Mouse (Mus musculus) left cerebral cortex, postnatal 10 days (tissue): Measurements from ENCODE around the gene Tmem43. TPM values are rescaled to one million over a fixed set of nuclear protein-coding genes. Genes with fewer than 3 reads are reported as not detected.
A peak's percentile ranks its signal among the peaks of the same experiment; 100 is the strongest.
"Not testable (repeated sequence)": the region's sequence is repeated elsewhere in the genome, so short reads cannot be mapped to it uniquely, and the experiment has no call there.

ENCODE experiments used
- DNase-seq, 2 experiments: peaks; one replicate each; pipeline ENCODE4 v3.0.0; 2021 to 2022; ENCODE audit warnings: low spot score in 2 of 2, mixed read lengths in 1 of 2; ENCODE audit errors: extremely low spot score in 1 of 2
- intact Hi-C: fragments of 180-260 bp; cut with DNase I; formaldehyde crosslinking; loops from one replicate; pipeline ENCODE4 v1.15.1; 2025
- total RNA-seq, 2 experiments: library from RNA; stranded (reverse); gene quantifications; 2 replicates each; pipeline ENCODE4 v1.2.3; 2021

Tmem43 gene
- 10 to 100 TPM; 26.5 to 30.9 TPM for total RNA-seq

DNA sequence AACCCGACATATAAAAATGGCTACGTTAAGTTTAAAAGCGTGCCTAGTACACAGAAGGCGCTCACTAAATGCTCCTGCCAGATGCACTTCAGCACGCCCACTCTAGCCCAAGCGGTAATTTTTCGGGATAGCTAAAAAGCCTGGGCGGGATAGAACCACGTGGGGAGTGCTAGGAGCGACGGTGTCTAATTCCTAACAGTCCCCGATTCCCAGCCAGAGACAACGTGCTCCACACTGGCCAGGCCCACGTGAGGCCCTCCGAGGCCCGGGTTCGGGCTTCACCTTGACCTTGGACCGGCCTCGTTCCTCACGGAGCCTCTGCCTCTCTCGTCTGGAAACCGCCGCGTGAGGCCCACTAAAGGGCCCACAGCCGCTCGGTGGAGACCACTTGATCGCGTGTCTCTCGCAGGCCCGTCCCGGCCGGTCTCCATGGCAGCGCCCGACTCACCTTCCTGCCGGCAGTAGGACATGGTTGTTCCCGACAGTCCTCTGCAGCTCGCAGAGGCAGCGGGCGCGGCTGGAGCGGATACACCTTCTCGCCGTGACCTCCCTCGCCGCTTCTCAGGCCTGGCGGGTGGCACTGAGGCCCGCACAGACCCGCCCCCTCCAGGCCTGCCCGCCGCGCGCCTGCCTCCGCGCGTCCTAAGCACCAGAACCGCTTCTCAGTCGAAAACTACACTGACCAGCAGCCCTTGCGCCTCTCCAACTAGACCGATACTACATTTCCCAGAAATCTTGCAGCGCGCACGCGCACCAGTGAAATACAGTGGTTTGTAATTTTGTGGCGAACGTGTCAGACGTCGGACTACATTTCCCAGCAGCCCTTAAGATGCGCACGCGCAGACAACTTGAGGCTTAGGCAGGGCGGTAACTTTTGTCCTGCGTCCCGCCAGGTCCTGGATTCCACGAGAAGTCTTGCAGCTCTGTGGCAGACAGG lies at the start of gene Tmem43, which contains the start of gene Chchd4:
TSS of gene Tmem43 (plus strand) at position 836 of the 937 bp plus-strand sequence.
TSS of gene Chchd4 (minus strand) at position 679 of the 937 bp plus-strand sequence.
- intact Hi-C loops: no loop called here
- DNase-seq: peak; percentile 98 to 99

DNA sequence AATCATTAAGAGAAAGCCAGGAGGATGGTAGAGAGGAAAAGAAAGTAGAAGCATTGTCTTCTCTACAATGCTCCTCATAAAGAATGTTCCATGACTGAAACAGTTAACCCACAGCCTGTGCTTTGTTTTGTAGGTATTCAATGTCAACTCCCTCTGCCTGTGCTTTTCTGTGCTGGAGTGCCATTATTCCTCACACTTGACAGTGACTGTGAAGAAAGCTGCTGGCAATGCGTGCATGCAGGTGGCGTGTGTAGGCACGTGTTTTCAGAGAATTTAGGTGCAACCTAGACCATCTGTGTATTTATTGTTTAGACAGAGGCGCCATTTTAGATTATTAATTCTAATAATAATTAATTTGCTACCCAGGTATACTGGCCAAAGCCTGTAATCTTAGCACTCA lies 49.4 kb upstream of the Tmem43 start:
- intact Hi-C loops: no loop called here
- no peak for DNase-seq

DNA sequence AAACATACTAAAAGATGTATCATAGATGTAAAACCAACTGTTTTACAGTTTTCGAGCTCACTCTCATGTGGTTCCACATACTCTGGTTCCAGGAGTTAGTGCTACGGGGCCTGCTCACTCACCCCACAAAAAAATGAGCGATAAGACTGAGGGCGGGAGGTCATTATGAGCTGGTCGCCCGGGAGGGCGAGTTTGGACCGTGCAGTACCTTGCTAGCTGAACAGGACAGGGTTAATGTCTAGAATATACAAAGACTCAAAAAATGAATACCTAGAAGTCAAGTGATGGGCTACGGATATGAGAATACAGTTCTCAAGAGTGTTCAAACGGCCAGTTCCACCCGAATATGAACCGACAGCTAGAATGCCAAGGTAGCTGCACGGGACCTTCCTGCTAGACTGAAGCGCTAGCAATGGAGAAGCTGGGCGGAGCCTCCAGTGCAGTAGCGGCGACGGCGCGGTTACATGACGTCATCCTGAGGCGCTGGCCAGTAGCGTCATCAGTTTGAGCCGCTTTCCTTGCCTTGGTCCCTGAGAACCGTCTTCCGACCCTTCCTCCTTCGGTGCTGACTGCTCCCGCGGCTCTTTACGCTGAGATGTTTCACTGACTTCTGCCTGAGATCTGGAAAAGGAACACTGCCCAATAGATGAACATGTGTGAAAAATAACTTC lies 32.9 kb upstream of the Tmem43 start:
- intact Hi-C loops: no loop called here
- DNase-seq: peak; percentile 97

DNA sequence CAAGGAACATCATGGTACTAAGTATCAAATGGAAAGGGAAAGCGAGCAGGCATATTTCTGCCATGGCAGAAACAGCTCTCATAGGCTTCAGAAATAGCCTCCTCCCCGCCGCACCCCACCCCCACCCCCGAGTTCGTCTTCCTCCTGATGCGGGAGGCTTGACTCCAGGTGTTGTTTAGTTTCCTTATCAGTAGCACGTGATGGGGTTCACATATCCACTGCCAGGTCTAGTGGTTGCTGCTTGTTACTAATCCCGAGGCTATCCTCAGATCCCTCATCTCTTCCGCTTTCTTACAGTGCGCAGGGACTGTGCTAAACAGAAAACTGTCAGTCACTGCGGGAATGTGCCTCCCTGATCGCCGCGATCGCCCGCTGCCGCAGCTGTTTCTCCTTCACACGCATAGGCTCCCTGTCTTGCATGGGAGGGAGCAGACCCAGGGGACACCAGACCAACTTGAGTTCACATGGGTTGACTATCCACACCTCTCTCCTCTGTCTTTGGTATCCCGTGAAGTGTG lies 32.3 kb upstream of the Tmem43 start:
- intact Hi-C loops: no loop called here

DNA sequence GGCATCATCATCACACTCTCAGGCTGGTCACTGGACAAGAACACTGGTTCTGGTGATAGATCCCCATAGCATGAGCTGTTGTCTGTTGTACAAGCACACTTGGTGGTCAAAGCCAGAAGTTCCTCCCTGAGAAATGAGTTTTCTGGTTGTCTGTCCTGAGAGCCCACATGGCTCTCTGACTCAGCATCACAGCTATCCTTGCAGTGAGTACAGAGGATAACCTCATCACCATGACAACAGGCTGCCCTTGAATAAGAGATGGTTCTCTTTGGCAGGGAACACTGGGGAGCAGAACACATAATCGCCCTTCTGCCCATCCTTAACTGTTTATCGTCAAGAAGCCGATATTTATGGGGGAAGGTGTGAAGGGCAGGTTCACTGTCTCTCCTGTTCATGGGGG lies 28.2 kb upstream of the Tmem43 start:
- intact Hi-C loops: no loop called here
- DNase-seq: no peak

More for the DNA sequence above, 32.3 kb upstream of the Tmem43 start:
- DNase-seq: no peak

DNA sequence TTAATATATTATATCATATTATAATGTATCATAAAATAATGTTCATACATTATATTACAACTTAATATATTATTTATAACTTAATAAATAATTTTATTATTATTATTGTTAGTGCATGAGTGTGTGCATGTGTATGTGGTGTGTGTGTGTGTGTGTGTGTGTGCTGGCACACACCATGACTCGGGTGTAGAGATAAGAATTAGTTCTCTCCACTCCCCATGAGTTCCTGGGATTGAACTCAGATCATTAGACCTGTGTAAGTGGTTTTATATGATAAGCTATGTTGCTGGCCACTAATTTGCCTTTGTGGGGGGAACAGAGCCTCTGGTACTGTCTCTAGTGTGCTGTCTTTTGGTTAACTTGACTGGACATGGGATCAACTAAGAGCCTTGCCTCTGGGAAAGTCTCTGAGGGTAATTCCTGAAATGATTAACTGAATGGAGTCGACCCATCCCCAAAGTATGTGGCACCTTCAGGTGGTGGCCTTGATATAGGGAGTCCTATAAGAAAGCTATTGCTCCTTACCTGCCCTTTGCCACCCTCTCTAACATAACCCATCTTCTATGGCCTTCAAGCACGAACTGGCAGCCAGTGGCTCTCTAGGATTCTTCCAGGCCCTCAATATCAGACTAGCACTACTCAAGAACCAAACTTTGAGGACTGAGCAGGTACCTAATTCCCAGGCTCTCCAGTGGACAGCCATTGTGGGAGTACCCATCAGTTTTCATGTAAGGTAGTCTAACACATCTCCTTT lies 23.9 kb upstream of the Tmem43 start:
- intact Hi-C loops: no loop called here
- no peak for DNase-seq

DNA sequence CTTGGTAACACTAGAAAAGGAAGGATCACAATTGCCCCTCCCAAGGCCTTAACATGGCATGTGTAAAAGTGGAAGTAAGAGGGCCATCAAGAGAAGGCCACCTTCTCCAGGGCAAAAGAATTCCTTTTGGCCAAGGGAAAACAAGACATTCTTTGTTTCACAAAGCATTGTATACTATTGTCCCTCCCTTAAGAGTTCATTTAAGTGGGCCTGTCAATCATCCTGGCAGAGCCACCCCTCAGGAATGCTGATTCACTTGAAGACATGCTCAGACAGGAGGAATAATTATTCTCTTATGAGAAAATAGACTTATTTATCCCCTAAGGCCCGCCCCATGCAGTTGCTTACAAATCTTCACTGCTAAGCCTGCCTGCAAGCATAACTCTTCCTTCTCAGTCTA lies 21.4 kb upstream of the Tmem43 start:
- intact Hi-C loops: no loop called here

DNA sequence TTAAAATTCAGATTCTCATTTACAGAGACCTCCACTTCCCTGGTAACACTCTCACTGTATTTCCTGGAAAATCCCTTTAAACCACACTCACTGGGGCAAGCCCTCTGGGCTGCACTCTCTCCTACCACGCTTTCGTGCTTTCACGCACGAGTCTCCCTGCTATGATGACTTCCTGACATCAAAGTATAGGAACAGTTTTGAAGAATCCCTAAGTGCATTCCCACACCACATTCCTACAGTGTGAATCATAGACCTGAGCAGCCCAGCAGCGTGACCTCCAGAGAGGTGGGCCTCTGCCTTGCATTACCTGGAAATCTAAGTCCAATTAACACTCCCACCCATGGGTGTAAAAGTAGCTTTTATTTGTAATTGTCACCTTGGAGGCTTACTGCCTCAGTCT lies 19.0 kb upstream of the Tmem43 start:
- intact Hi-C loops: no loop called here
- DNase-seq: no peak

More for the DNA sequence above, 21.4 kb upstream of the Tmem43 start:
- no peak for DNase-seq

DNA sequence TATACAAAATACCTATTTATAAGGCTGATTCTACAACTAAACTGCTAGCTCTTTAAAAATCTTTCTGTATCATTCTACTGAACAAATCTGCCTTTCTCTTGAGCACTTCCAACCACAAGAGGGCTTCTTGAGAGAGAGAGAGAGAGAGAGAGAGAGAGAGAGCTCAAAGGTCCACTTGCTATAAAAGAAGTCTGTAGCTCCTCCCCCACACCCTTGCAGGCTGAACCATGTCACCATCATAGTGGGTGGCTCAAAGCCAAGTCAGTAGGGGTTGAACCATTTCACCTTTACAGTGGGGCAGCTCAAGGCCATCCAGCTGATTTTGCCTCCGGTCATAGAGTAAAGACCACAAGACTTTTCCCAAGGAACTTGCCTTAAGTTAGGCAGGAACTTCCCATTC lies 14.0 kb upstream of the Tmem43 start:
- intact Hi-C loops: no loop called here
- no peak for DNase-seq

DNA sequence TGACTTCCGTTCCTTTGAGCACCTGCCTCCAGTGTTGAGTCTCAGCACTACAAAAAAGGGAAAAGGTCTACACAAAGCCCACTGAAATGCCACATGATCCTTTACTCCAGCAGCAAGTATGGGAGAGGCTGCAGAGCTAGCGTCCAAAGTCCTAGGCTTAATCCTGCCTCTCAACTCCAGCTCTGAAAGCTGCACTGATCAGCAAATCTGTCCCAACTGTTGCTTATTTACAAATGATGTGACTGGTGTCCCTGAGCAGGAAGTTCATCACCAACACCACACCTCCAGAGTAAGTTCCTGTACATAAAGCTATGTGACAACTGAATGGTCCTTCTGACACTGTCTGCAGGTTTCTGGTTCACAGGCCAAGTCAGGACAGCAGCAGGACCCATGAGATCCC lies 7.7 kb upstream of the Tmem43 start:
- DNase-seq: no peak
- intact Hi-C loops: no loop called here

DNA sequence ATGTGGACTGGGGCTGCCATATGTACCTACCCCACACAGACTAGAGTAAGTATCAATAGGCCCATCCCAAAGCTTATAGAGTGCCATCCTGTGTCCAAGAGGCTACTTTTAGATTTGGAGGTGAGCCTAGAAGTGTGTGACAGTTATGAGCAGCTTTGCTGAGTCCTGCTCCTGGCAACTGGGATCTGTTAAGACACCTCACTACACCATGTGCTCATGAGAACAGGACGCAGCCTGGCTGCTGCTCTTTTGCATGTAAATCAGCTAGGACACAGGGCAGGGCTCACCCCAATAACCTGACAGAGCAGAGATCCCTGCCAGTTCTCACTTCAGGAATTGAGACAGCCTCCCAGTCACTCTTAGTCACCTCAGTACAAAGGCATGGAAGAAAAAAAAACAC lies 6.4 kb upstream of the Tmem43 start:
- intact Hi-C loops: no loop called here
- DNase-seq: no peak

DNA sequence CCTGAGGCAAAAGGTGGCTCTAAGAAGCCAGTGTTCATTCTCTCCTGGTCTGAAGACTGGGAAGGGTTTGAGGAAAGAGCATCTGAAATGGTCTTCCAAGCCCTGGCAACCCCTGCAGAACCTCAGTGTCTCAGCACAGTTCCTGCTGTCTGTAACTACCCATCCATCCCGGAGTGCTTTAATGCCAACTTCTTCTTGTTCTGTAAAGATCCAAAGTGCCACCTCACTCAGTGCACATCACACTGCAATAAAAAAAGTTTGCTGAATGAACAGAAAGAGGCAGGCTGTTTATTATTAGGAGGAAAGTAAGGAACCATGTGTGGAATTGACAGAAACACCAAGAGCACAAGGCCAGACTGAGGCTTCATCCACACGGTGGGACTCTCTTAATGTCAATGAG lies 2.8 kb upstream of the Tmem43 start:
- intact Hi-C loops: no loop called here
- DNase-seq: no peak

DNA sequence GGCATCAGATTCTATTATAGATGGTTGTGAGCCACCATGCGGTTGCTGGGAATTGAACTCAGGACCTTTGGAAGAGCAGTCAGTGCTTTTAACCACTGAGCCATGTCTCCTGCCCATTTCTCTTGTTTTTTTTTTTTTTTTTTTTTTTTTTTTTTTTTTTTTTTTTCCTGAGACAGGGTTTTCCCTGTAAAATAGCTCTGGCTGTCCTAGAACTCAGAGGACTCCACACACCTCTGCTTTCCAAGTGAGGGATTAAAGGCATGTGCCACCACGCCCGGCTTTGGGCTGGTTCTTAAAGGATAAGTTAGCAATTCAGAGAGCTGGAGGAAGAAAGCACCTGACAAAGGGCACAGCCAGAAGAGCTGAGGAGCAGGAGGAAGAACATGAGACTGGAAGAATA lies 2.1 kb upstream of the Tmem43 start:
- DNase-seq, intact Hi-C loops: not testable (repeated sequence)

DNA sequence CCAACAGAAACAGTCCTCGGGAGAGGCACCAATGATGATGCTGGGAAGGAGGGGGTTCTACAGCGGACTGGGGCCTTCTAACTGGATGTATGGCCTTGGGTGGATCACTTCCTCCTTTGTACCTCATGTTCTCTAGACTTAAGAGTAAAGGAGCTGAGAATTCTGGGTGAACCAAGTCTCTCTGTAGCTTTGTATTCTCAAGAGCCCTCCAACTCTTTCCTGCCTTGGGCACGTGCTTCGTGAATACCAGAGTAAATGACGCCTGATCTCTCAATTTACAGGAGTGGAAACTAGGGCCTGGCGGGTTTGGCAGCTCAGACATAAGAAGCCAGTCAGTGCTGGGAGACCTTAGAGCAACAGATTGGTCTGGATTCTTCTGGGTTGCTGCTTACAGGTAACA lies 1.2 kb upstream of the Tmem43 start:
- no peak for DNase-seq
- intact Hi-C loops: no loop called here

DNA sequence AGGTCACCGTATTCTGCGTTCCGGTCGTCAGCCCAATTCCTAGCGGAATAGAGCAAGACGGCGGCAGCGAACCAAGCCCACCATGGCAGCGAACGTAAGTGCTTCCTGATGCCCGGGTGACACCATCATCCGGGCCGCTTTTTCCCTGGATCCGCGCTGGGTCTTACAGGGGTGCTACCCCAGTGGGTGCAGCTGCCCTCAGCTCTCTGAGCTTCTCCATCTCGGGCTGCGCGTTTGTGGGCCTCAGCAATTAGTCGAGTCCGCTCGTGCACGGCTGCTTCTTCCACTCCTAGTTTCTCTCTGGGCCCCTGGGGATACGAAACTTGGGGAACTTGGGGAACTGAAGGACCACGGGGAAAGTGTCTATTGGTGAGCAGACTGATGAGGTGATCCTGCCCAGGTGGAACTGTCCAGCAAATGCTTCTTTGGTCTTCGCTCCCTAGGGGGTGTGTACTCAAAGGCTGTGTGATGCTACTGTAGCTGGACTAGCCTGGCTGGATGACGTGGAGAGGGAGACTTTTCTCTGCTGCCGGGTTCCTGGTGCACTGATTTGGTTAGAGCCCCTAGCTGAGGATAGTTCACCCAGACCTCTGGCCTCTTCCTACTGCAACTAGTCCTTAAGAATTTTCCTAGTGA lies 420 bp downstream of the Tmem43 start:
- no peak for DNase-seq
- intact Hi-C loops: no loop called here

DNA sequence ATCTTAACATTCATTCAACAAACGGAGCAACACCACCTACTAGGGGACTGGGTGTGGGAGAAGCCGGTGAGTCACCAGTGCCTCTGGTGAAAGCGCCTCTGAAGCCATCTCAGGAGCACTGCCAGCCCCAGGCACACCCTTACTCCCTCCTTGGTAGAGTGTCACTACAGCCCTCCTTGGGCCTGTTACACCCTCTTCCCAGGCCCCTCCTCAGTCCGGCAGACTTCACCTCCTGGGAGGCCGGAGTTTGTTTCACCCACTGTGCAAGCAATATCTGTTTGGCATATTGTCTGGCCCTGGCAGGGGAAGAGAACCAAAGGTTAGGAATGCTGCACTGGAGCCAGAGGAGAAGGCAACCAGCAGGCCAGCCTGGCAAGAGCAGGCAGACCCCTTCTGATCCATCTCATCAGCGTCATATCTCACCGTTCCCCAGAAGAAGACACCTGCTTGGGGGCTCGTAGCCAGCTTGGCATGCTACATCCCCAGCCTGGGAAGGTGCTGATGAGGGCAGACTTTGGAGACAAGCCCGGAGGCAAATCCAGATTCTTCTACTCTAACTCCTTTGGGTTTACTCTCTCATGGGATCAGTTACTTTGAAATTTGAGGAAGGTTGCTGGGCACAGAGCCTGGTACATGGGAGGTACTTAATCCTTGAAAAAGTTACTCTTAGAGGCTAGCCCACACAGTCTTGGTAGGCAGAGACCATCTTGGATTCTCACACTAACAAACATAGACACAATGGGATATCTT lies 1.1 kb downstream of the Tmem43 start:
- no peak for DNase-seq
- intact Hi-C loops: no loop called here

DNA sequence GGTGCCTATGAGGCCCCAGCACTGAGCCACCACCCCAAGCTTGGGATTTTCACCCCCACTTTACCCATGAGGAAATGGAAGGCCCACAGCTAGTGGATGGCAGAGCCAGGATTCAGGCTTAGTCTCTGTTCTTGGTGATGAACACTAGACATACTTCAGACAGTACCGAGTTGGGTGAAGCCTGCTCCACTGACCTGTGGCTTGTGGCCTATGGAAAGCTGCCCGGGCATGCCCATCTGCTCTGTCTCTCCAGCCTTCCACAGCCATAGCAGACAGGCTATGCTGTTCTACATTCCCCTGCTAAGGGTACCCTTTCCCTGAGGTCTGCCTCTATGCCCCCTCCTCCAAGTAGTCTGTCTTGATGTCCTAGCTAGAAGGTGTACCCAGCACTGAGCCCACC lies 3.0 kb downstream of the Tmem43 start:
- no peak for DNase-seq
- intact Hi-C loops: no loop called here

DNA sequence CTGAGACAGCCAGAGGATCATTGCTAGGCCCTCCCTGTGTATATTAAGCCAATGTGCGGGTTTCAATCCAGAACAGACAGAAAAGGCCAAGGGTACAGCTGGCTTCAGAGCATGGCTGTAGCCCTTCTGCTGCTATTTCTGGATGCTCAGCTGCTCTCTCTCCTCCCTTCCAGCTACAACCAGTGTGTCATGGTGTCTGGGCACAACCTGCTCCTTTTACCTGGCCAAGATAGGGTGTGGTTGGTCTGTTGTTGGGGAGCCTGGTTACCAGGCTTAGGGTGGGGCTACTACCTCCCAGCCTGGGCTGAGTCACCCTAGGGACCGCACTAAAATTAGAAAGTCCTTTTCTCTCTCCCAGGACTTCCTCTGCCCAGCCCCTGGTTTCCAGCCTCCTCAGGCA lies 9.9 kb downstream of the Tmem43 start:
- intact Hi-C loops: no loop called here
- DNase-seq: no peak
